Mouse (Mus musculus): ENCODE measurements around the gene Ecm2. TPM values are rescaled to one million over a fixed set of nuclear protein-coding genes. Genes with fewer than 3 reads are reported as not detected.

Gene Ecm2
- polyA plus RNA-seq (2015; fragmentation: Nextera tagmentation; extraction: Ambion mirVana), result 1.1 and 1.7 TPM in 2 replicates

- H3K9me3 ChIP-seq (ENCODE audit: control insufficient read depth), result no peaks in the 10 kb centered on the region
- no peaks in the 10 kb centered on the region for H3K36me3 ChIP-seq (ENCODE audit: control insufficient read depth, insufficient read depth)
- H3K9ac ChIP-seq (ENCODE audit: low read depth, low read length), result no peak within 1 kb of the TSS
- H3K4me1 ChIP-seq (replicated peaks; ENCODE audit: control insufficient read depth, insufficient read depth, low read length), result no peaks in the 10 kb centered on the region
- no peaks in the 10 kb centered on the region for H3K27me3 ChIP-seq (replicated peaks; ENCODE audit: control insufficient read depth, insufficient read depth, low read length)
- H3K4me2 ChIP-seq (replicated peaks; ENCODE audit: low read depth), result peak within 1 kb of the TSS; percentile 10; the same call in 1 of the 2 replicates
- no peak for TF ChIP-seq CTCF (IDR thresholded peaks at IDR 0.05; ENCODE audit: low read depth)
- H3K4me3 ChIP-seq (ENCODE audit: low read depth, low read length), result no peak within 1 kb of the TSS
- 60% methylated on average over 4 of the region's 4 CpGs for WGBS
- no peak for ATAC-seq
- H3K27ac ChIP-seq (ENCODE audit: low read depth, low read length), result no peak within 1 kb of the TSS
These were observed at the start of gene Ecm2 for GRCm38 (mm10) chr13:49504510-49504909. TSS of gene Ecm2 (plus strand) at chr13:49504810.

- Histone ChIP-seq H3K4me3 (ENCODE audit: low read depth, low read length) (no peak overlapping the region), H3K4me1 (replicated peaks; ENCODE audit: control insufficient read depth, insufficient read depth, low read length) (no peaks in the 10 kb centered on the region), H3K4me2 (replicated peaks; ENCODE audit: low read depth) (no peak overlapping the region), H3K9me3 (ENCODE audit: control insufficient read depth) (no peaks in the 10 kb centered on the region), H3K36me3 (ENCODE audit: control insufficient read depth, insufficient read depth) (peaks cover 34% of the 10 kb centered on the region), H3K27me3 (replicated peaks; ENCODE audit: control insufficient read depth, insufficient read depth, low read length) (no peaks in the 10 kb centered on the region), H3K9ac (ENCODE audit: low read depth, low read length) (no peak overlapping the region), H3K27ac (ENCODE audit: low read depth, low read length) (peak overlapping the region; percentile 60)
- TF ChIP-seq CTCF (IDR thresholded peaks at IDR 0.05; ENCODE audit: low read depth), result no peak
- no peak for ATAC-seq
- 77% methylated on average over 4 of the region's 4 CpGs for WGBS
These were observed 44.3 kb upstream of the Ecm2 start for GRCm38 (mm10) chr13:49460276-49460675.

- Histone ChIP-seq H3K9ac (ENCODE audit: low read depth, low read length) (no peak overlapping the region), H3K36me3 (ENCODE audit: control insufficient read depth, insufficient read depth) (peaks cover 38% of the 10 kb centered on the region), H3K4me1 (replicated peaks; ENCODE audit: control insufficient read depth, insufficient read depth, low read length) (no peaks in the 10 kb centered on the region), H3K27ac (ENCODE audit: low read depth, low read length) (peak overlapping the region; percentile 16; the same call in 1 of the 2 replicates), H3K27me3 (replicated peaks; ENCODE audit: control insufficient read depth, insufficient read depth, low read length) (no peaks in the 10 kb centered on the region), H3K9me3 (ENCODE audit: control insufficient read depth) (no peaks in the 10 kb centered on the region), H3K4me3 (ENCODE audit: low read depth, low read length) (no peak overlapping the region), H3K4me2 (replicated peaks; ENCODE audit: low read depth) (no peak overlapping the region)
- no peak for TF ChIP-seq CTCF (IDR thresholded peaks at IDR 0.05; ENCODE audit: low read depth)
- no peak for ATAC-seq
- 64% methylated on average over 5 of the region's 5 CpGs for WGBS
These were observed 43.8 kb upstream of the Ecm2 start for GRCm38 (mm10) chr13:49460692-49461414.

- ATAC-seq, result no peak
- Histone ChIP-seq H3K27ac (ENCODE audit: low read depth, low read length) (peak overlapping the region; percentile 16; the same call in 1 of the 2 replicates), H3K4me2 (replicated peaks; ENCODE audit: low read depth) (no peak overlapping the region), H3K9ac (ENCODE audit: low read depth, low read length) (no peak overlapping the region), H3K4me3 (ENCODE audit: low read depth, low read length) (no peak overlapping the region), H3K4me1 (replicated peaks; ENCODE audit: control insufficient read depth, insufficient read depth, low read length) (no peaks in the 10 kb centered on the region), H3K27me3 (replicated peaks; ENCODE audit: control insufficient read depth, insufficient read depth, low read length) (no peaks in the 10 kb centered on the region), H3K36me3 (ENCODE audit: control insufficient read depth, insufficient read depth) (peaks cover 38% of the 10 kb centered on the region), H3K9me3 (ENCODE audit: control insufficient read depth) (no peaks in the 10 kb centered on the region)
- TF ChIP-seq CTCF (IDR thresholded peaks at IDR 0.05; ENCODE audit: low read depth), result no peak
- WGBS, result 83% methylated on average over 15 of the region's 15 CpGs
These were observed 43.0 kb upstream of the Ecm2 start for GRCm38 (mm10) chr13:49461458-49462132.

- H3K4me1 ChIP-seq (replicated peaks; ENCODE audit: control insufficient read depth, insufficient read depth, low read length), result no peaks in the 10 kb centered on the region
- TF ChIP-seq CTCF (IDR thresholded peaks at IDR 0.05; ENCODE audit: low read depth), result no peak
- no peak overlapping the region for H3K27ac ChIP-seq (ENCODE audit: low read depth, low read length)
- H3K36me3 ChIP-seq (ENCODE audit: control insufficient read depth, insufficient read depth), result peaks cover 38% of the 10 kb centered on the region
- H3K4me3 ChIP-seq (ENCODE audit: low read depth, low read length), result no peak overlapping the region
- ATAC-seq, result no peak
- H3K27me3 ChIP-seq (replicated peaks; ENCODE audit: control insufficient read depth, insufficient read depth, low read length), result no peaks in the 10 kb centered on the region
- H3K9me3 ChIP-seq (ENCODE audit: control insufficient read depth), result no peaks in the 10 kb centered on the region
- WGBS, result 93% methylated on average over 2 of the region's 2 CpGs
- no peak overlapping the region for H3K9ac ChIP-seq (ENCODE audit: low read depth, low read length)
- no peak overlapping the region for H3K4me2 ChIP-seq (replicated peaks; ENCODE audit: low read depth)
These were observed 41.7 kb upstream of the Ecm2 start for GRCm38 (mm10) chr13:49462921-49463320.

- H3K9me3 ChIP-seq (ENCODE audit: control insufficient read depth), result no peaks in the 10 kb centered on the region
- no peak overlapping the region for H3K4me2 ChIP-seq (replicated peaks; ENCODE audit: low read depth)
- no peak overlapping the region for H3K9ac ChIP-seq (ENCODE audit: low read depth, low read length)
- no peak overlapping the region for H3K4me3 ChIP-seq (ENCODE audit: low read depth, low read length)
- H3K36me3 ChIP-seq (ENCODE audit: control insufficient read depth, insufficient read depth), result peaks cover 31% of the 10 kb centered on the region
- no peak overlapping the region for H3K27ac ChIP-seq (ENCODE audit: low read depth, low read length)
- no peaks in the 10 kb centered on the region for H3K4me1 ChIP-seq (replicated peaks; ENCODE audit: control insufficient read depth, insufficient read depth, low read length)
- H3K27me3 ChIP-seq (replicated peaks; ENCODE audit: control insufficient read depth, insufficient read depth, low read length), result no peaks in the 10 kb centered on the region
- no peak for TF ChIP-seq CTCF (IDR thresholded peaks at IDR 0.05; ENCODE audit: low read depth)
- WGBS, result 93% methylated on average over 4 of the region's 4 CpGs
- ATAC-seq, result no peak
These were observed 38.7 kb upstream of the Ecm2 start for GRCm38 (mm10) chr13:49465875-49466274.

Data from intestine, postnatal 0 days (tissue).